Mouse (Mus musculus) thymus, adult 2 months (tissue): ENCODE measurements around the gene Micall2.

Experiments used
- CTCF ChIP-seq: fragments of 200-500 bp; IDR thresholded peaks from 2 replicates; pipeline ENCODE4 v1.5.1; 2012; ENCODE audit warnings: mild to moderate bottlenecking, control low read depth, low read length, moderate library complexity, borderline replicate concordance; ENCODE audit not compliant: control insufficient read depth, poor library complexity, insufficient read depth; ENCODE audit errors: extremely low read depth
- POLR2A ChIP-seq: fragments of 200-500 bp; IDR thresholded peaks from 2 replicates; pipeline ENCODE4 v1.6.1; 2012; ENCODE audit warnings: mild to moderate bottlenecking, low read length, control low read depth, moderate library complexity; ENCODE audit not compliant: control insufficient read depth, poor library complexity, insufficient read depth; ENCODE audit errors: extremely low read depth

DNA sequence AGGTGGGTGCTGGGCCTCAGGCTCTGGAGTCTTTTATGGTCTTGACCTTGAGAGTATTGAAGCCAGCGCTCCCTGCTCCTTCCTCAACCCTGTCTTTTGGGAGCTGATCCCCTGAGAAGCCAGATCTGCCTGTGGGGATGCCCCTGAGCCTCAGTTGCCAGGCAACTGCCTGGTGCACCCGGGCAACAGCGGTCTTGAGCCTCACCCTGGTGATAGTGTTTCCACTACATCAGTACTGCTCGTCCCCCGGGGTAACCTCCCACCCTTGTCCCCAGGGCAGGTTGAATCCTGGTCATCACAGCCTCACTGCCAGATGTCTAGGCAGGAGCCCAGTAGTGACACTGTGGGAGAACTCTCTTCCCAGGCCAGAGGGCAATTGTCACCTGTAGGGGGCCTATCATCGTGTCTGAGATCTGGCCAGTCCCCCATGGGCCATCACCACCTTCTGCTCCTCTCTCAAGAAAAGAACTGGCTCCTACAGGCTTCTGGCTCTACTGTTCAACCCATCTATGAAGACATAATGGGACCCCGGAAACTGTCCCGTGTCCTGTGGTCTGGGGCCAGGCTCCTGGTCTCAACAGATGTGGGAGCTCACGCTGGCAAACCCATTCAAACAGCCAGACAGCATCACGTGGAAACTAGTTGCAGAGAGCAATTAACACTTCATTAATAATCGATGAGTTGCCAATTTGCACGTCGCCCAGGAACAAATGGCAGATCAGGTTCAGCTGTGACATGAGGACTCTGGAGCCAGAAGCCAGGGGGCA is 61.0 kb downstream of the Micall2 start:
- TF ChIP-seq POLR2A, result no peak
- no peak for TF ChIP-seq CTCF
